Mouse (Mus musculus): ENCODE data around the gene Ralgapa1. TPM values are rescaled to one million over a fixed set of nuclear protein-coding genes. Genes with fewer than 3 reads are reported as not detected.
"Not testable (repeated sequence)": the region's sequence is repeated elsewhere in the genome, so short reads cannot be mapped to it uniquely, and the experiment has no call there.

Gene Ralgapa1
- total RNA-seq, 2 experiments from 2014 or later, result 42.6 to 44.6 TPM

DNA sequence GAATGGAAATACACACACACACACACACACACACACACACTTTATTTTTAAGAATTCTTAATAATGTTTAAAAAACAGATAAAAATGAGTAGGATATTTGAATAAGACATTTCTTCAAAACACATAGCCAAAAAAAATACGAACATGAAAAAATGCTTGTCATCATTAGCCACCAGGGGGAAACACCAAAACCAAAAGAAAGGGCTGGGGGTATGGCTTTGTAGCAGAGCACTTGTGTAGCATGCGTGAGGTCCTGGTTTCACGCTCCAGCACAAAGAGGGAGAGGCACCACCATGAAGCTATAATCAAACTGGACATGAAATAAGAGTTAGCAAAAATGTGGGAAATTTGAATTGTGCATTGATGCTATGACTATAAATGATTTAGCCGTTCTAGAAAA is 19.8 kb downstream of the Ralgapa1 start:
- no peak for DNase-seq (ENCODE audit: low spot score in 2 of 2)

DNA sequence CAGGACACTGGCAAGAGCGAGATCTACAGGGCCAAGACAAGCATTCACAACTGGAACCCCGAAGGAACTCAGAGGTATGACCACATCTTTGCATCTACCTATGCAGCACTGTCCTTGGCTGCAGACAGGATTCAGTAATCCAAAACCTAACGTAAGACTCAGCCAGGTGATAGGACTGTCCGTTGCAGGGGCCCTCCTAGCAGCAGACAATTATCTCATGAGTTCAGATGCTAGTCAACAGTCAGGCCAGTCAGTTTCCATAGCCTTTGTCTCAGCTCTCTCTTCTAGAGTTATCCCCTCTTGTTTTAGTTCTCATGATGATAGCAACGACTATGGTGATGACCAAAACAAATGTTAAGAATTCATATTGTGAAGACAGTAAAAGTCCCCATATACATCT is 20.8 kb downstream of the Ralgapa1 start:
- no peak for DNase-seq (ENCODE audit: low spot score in 2 of 2)

DNA sequence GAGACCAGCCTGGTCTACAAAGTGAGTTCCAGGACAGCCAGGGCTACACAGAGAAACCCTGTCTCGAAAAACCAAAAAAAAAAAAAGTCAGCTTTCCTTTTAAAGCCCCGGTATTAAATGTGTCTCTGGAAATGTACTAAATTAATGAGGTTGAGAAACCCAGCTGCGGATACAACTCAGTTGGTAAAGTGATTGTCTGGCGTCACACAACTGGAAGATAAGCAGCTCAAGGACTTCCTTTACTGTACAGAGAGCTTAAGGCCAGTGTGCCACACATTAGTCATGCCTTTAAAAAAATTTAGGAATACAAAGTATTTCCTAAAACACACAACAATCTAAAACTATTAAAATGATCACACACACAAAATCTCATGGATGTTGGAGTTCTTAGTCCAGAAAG is 22.2 kb downstream of the Ralgapa1 start:
- no peak for DNase-seq (ENCODE audit: low spot score in 2 of 2)

DNA sequence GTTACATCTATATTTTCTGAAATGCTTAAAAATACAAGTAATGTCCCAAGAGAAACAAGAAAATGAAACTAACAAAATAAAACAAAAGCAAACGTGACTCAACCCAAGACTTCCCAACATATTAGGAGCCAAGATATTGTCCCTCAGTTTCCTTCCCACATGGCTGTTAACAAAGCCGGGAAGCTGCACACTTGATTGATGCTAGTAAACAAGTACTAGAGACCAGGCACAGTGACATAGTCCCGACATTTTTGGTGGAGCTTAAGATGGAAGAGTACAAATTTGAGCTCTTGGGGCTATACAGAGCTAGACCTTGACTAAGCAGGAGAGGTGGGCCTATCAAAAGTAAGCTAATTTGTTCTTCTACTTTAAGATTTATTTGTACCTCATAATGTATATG is 23.9 kb downstream of the Ralgapa1 start:
- no peak for DNase-seq (ENCODE audit: low spot score in 2 of 2)

DNA sequence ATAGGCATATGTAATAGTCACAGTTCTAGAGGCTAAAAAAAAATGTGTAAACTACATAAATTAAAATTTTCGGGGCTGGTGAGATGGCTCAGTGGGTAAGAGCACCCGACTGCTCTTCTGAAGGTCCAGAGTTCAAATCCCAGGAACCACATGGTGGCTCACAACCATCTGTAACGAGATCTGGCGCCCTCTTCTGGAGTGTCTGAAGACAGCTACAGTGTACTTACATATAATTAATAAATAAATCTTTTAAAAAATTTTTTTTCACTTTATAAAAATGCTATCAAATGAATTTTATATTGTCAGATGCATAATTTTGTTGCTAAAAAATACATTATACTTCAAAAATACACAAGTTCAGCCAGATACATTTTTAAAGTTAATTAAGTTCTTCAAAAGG is 26.5 kb downstream of the Ralgapa1 start:
- DNase-seq (ENCODE audit: low spot score in 2 of 2), result not testable (repeated sequence)

DNA sequence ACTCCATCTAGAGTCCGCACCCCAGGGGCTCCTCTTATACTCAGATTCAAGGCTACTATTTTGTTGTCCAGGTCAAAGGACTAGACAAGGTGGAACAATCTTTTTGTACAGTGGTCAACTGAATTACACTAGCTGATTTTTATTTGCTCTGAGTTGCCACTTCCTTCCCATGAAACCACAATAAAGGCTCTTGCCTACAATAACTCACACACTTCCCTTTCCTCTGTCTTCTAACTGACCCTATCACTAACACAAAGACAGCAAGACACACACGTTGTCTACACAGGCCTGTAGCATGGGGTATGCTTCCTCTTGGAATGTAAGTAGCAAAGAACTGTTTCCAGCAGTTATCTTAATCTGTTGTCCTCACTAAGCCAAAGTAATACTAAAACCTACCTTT is 35.7 kb downstream of the Ralgapa1 start:
- DNase-seq (ENCODE audit: low spot score in 2 of 2), result no peak

DNA sequence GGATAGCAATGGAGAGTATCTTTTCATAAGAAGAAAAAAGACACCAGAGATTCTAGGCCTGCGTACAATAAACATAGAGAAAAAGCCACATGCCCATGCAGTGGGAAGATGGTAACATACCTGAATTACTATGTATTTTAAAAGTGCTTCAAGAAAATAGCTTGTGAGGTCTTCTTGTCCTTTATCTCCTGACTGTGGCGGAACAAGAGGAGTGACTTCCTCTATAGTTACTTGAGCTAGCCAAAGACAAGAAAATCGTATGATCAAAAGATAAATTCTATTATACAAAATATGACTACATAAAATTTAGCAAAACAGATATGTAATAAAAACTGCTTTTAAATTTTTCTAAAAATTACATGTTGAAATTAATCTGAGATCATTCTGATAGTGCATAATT is 38.3 kb downstream of the Ralgapa1 start:
- DNase-seq (ENCODE audit: low spot score in 2 of 2), result no peak

DNA sequence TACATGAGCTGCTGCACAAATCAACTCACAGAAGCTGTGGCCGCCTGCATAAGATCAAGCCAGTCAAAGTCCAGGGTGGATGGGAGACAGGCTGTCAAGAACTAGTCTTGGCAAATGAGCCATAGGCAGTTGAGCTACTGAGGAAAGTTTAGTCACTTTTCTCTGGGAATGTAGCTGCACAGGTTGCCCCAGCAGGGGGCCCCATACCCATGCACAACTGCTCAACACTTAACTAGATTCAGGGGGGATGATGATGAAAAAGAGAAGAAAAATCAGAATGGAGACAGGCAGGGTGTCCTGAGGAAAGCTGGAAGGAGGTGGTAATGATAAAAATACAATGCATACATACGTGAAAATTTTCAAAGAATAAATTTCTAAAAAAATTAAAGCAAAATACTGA is 42.7 kb downstream of the Ralgapa1 start:
- DNase-seq (ENCODE audit: low spot score in 2 of 2), result peak in 1 of 2 experiments; percentile 12

DNA sequence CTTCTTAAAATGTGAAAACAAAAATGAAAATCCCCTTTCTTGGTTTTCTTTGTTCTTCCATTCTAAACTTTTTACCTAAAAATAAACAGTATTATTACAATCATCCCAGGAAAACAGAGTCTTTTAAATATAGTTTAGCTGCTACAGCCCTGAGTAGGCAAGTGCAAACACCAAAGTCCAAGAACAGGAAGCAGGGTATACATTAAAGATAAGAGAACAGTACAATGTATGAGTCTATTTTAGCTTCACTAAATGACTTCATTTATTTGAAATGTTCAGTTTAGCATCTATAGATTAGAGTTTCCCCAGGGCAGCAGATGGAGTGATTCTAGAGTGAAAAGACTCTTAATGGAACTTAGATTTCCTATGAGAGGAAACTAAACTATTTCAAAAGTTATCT is 43.6 kb downstream of the Ralgapa1 start:
- DNase-seq (ENCODE audit: low spot score in 2 of 2), result no peak

DNA sequence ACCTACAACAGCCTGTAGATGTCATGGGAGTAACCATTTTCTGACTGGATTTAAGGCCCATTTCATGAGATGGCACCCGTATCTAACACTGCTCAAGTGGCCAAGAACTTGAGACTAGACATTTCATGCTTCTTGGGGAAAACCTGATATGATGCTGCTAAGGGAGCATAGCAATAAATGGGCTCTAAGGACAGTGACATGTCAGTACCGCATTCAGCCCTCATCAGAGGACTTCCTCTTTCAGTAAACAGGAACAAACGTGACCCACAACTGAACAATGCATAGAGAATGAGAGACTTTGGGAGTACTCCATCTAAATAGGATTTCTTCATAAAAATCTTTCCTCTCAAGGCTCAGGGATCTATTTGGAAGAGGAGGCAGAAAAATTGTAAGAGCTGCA is 46.7 kb downstream of the Ralgapa1 start:
- DNase-seq (ENCODE audit: low spot score in 2 of 2), result no peak

DNA sequence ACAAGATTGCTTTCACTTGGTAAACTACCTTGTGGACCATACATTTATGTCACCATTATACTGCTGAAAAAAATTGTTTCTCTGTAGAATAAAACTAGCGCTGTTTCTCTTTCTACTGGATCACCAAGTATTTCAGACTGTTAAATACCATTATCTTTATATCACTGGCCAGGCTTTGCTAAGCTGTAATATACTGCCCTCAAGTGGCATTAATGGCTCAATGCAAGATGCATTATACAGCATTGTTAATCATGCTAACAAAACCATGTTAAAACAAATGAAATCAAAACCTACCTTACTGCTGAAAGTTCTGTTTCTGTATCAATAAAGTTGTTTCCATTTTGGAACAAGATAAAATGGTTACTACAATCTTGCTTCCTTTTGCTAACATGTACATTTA is 100.6 kb downstream of the Ralgapa1 start:
- DNase-seq (ENCODE audit: low spot score in 2 of 2), result no peak

DNA sequence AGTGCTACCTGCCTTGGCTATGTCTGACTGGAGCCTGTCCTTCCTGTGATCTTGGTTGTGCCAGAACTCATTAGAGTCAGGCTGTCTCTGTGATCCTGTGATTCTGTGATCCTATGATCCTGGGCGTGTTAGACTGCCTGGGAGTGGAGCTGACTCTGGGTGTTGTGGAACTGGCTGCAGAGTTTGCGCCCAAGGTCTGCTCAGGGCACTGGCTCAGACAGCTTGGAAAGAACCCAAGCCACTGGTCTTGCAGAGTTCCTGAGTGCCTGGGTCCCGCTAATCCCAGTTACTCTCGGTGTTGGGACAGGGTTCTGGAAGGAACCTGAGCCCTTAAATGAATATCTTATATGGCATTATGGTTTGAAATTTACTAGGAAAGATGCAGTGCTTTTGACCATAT is 115.1 kb downstream of the Ralgapa1 start:
- no peak for DNase-seq (ENCODE audit: low spot score in 2 of 2)

DNA sequence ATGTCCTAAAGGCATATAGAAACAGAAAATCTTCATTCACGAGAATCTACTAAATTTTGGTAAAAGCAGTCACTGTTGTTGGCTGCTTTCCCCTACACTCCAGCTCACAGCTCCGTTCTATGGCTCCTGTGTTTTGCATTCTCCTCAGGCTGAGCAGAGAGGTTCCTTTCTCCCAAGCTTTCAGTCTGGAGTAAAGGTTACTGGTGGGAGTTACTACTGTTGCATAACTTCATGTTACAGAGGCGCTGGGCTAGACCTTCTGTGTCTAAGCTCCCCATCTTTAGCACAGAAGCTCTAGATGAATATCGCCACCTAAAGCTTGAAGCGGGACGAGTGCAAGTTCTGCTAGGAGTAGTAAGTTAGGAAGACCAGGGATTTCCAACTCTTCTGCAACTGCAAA is 154.3 kb downstream of the Ralgapa1 start:
- no peak for DNase-seq (ENCODE audit: low spot score in 2 of 2)

DNA sequence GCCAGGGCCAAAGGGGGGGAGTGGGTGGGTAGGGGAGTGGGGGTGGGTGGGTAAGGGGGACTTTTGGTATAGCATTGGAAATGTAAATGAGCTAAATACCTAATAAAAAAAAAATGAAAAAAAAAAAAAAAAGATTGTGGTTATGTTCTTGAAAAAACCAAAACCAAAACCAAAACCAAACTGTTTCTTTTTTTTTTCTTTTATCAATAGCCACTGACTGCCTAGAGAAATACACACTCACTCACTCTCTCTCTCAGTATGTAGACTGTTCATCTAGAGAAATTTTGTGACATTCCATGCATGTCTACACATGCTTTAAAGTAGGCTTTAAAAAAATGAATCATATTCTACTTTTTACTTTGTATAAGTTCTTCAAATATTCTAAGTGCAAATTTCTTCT is 157.8 kb downstream of the Ralgapa1 start:
- DNase-seq (ENCODE audit: low spot score in 2 of 2), result not testable (repeated sequence)

DNA sequence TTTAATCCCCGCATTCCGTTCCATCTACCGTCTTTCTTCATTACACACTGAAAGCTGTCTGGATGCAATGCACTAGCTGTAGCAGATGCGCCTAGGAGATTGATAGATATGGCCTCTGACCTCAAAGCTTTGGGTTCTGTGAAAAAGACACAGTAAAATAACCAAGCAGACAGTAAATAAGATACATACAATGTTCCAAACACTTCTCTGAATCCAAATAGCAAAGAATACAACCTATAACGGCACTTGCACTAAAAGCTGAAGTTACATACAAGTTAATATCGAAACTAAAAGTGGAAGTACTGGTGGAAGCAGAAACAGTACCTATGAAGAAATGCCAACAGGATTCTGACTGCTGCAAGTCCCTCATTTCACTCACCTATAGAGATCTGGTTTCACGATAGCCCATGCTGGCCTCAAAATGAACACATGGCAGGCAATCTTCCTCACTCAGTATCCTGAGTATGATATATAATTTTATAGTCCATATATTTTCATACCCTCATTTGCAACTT is 172.9 kb downstream of the Ralgapa1 start:
- DNase-seq (ENCODE audit: low spot score in 2 of 2), result no peak

DNA sequence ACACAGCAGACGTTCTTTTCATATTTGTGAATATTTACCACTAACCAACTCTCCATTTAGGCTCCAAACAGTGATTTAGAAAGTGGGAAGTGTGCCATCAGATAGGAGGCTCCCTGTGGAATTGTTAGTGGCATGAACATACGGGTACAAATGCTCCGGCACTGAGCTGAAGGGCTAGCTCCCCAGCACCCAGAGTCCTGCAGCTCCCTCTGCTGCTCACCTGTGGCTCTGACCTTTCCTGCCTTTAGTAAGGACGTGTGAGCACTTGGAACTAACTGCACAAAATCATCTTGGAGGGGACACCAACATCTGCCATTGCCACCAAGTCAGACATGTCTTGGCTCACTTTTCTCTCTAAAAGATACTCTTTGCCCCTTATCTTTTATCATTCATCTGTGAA is 194.3 kb downstream of the Ralgapa1 start:
- DNase-seq (ENCODE audit: low spot score in 2 of 2), result no peak

DNA sequence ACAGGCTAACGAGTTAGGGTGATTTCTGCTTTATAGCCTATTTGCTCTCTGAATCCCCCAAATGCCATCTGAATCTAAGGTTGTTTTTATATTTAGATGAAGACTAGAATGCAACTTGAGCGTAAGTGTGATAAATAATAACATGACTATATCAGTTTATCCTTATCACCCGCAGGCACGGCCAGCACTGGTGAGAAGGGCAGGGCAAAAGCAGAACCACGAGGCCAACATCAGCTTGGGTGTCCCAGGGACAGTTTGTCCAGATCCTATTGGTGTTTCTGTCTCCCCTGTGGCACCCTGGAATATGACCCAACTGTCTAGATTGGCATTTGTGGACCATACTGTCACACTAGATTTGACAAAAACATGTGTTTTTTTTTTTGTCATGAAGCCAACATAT is 197.7 kb downstream of the Ralgapa1 start:
- no peak for DNase-seq (ENCODE audit: low spot score in 2 of 2)

DNA sequence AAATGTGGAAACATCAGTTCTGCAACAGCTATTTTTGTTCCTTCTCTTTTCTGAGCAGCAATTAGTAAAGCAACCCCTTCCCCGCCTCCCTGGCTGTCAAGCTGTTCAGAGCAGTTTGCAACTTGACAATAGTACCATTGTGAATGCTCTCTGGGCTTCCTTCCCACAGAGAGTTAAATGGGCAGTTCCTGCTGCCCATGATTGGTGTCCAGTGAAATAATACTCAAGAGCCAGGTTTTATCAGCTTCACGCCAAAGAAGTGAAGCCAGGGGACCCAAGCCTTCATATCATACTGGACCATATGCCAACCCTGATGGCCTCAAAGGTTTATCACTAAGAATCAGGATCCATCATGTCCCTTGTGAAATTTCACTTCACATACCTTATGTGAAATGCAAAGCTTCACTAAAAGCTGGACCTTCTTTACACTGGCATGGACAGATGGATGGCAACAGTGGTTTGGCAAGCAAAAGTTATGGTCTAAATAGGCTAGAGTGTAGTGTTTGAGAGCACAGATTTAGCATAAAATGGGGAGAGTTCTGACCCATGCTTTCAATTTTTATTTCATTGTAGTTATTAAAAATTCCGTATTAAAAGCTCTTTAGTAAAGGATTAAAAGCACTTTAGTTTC is 198.2 kb downstream of the Ralgapa1 start:
- no peak for DNase-seq (ENCODE audit: low spot score in 2 of 2)

DNA sequence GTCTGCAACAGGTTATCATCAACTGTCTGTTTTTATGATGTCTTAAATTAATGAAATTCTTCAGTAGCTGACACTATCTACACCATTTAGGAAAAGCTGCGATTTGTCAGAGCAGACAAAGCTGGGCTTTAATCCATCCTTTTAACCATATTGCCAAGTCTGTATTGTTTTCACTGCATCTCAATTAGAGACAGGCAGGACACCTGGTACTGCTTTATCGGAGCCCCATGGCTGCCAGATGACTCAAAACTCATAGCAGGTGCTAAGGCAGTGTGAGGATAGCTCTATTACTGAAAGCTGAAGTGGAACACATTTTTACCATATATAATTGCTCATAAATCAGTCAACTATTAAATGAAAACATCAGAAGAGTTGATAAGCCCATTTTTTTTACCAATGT is 200.6 kb downstream of the Ralgapa1 start:
- DNase-seq (ENCODE audit: low spot score in 2 of 2), result no peak

DNA sequence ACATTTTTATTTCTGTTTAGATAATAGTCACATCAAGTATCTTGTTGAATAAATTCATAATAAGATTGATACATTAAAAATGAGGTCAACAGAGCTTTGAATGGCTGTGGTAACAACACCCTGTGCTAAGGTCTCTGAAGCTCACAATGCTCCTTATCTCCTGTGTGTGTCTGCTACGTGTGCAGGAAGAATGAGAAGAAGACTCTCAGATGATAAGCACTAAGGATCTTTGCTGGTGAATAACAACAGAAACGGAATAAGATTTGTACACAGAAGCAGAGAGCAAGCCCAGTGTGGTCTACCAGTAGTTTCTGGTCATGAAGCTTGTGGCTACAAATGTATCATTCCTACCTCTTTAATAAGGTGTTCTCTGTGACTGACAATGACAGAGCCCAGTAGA is 210.2 kb downstream of the Ralgapa1 start:
- no peak for DNase-seq (ENCODE audit: low spot score in 2 of 2)

DNA sequence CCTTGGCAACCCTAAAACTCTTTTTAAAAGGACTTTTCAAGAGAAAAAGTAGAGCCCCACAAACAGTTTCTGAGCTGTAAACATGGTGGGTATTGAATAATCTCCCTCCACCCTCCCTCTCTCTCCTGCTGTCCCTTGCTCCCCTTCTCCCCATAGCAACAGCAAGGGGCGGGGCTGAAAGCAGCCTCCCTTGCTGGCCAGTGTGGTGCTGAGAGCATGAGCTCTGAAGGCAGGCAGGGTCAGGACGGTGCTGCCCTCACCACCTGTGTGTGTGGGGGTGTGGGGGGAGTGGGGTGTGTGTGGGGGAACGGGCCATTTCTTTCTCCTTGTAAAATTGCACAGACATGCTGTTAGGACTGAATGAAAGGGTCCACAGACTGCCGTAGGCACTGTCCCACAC is 213.1 kb downstream of the Ralgapa1 start:
- DNase-seq (ENCODE audit: low spot score in 2 of 2), result no peak

DNA sequence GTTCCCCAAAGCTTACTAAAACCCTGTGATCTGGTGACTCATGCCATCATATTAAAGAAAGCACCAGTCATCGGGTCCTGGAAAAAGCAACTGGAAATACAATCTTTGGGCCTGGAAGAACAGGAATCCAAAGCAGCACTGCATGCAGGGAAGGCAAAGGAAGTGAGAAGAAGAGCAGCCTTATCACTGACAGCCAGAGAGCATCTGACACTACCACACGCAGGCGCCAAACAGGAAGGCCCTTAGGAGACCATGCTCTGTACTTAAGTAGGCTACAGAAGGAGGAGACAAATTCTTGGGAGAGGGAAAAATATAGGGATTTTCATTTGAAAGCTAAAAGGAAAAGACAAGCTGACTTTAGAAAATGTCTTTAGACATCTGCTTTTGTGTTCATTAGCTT is 216.6 kb downstream of the Ralgapa1 start:
- no peak for DNase-seq (ENCODE audit: low spot score in 2 of 2)

DNA sequence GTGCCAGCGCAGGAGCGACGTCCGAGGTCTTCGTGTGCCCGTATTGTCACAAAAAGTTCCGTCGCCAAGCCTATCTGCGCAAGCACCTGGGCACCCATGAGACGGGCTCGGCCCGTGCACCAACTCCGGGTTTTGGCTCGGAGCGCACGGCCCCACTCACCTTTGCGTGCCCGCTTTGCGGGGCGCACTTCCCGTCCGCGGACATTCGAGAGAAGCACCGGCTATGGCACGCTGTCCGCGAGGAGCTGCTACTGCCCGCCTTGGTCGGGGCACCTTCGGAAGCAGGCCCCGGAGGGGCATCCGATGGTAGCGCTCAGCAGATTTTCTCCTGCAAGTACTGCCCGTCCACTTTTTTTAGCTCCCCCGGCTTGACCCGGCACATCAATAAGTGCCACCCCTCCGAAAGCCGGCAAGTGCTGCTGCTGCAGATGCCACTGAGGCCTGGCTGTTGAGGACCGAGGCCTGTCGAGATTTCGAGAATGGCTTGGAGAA is 220.4 kb downstream of the Ralgapa1 start:
- no peak for DNase-seq (ENCODE audit: low spot score in 2 of 2)

Data from gastrocnemius, postnatal 4 days (tissue).